In genomic region chr1:64715458-64715857, GRCm38 (mm10) we compare ENCODE assay signal across 20 mouse cellular contexts. TPM values are rescaled to one million over a fixed set of nuclear protein-coding genes. Genes with fewer than 3 reads are reported as not detected.
DNase-seq lines count a peak whose midpoint lies in the region; ATAC-seq and TF ChIP-seq lines count a peak whose summit lies in the region.
"Had no signal": no experiment of that assay in that cellular context is flagged by ENCODE, and none has a peak within 500 bp of the region (broad histone marks: within the 10 kb centered on the region; RNA-seq: fewer than 3 reads in every experiment).

No protein-coding gene starts in this region.

- H3K4me3 ChIP-seq in heart, embryonic 13.5 days: no peak overlapping the region
- no peak overlapping the region for H3K4me3 ChIP-seq in embryonic fibroblast, embryonic 13.5 days (ENCODE audit: insufficient read depth, low read length)
- no peak overlapping the region for H3K4me3 ChIP-seq in liver, embryonic 16.5 days (ENCODE audit: low read depth, low read length)
- no peak overlapping the region for H3K4me3 ChIP-seq in midbrain, embryonic 14.5 days (replicated peaks; ENCODE audit: low read depth, low read length)
- H3K4me3 ChIP-seq: hindbrain, embryonic 13.5 days; midbrain, embryonic 12.5 days had no signal

- DNase-seq in heart, adult 9 months (ENCODE audit: low spot score in 2 of 2): no peak
- peak; percentile 17 for DNase-seq in A20 (ENCODE audit: low read depth, low spot score)
- no peak for DNase-seq in midbrain, embryonic 14.5 days
- no peak for DNase-seq in spleen, postnatal 36 days (ENCODE audit: low spot score in 2 of 2)
- DNase-seq in embryo, embryonic 10 days (ENCODE audit: low spot score): no peak
- DNase-seq: cerebellum, postnatal 10 days; forebrain, postnatal 0 days; gastrocnemius, postnatal 25 days; heart, postnatal 10 days; kidney, adult 2 months; left cerebral cortex, postnatal 4 days; lung, embryonic 14.5 days; right cerebral cortex, adult 18-20 months; spleen, adult 18-20 months; thymus, adult 18-20 months had no signal

- no peak for TF ChIP-seq CTCF in embryonic fibroblast, embryonic 13.5 days (IDR thresholded peaks at IDR 0.05; ENCODE audit: borderline replicate concordance, insufficient read depth, low read length)

- TF ChIP-seq POLR2A in embryonic fibroblast, embryonic 13.5 days (IDR thresholded peaks at IDR 0.05; ENCODE audit: low read depth, low read length): no peak

- H3K4me1 ChIP-seq in heart, embryonic 13.5 days: peaks cover 35% of the 10 kb centered on the region
- peaks cover 20% of the 10 kb centered on the region for H3K4me1 ChIP-seq in embryonic fibroblast, embryonic 13.5 days (ENCODE audit: control insufficient read depth, insufficient read depth, low read length)
- peaks cover 5% of the 10 kb centered on the region for H3K4me1 ChIP-seq in liver, embryonic 16.5 days (ENCODE audit: control insufficient read depth, low read depth, low read length)
- H3K4me1 ChIP-seq in midbrain, embryonic 14.5 days (ENCODE audit: control insufficient read depth, insufficient read depth, low read length): no peaks in the 10 kb centered on the region
- H3K4me1 ChIP-seq: midbrain, embryonic 12.5 days had no signal

- 57% methylated on average over 2 of the region's 2 CpGs for WGBS in heart, embryonic 13.5 days
- WGBS in liver, embryonic 16.5 days (ENCODE audit: insufficient replicate concordance): 51% methylated on average over 2 of the region's 2 CpGs
- WGBS in midbrain, embryonic 14.5 days: 79% methylated on average over 2 of the region's 2 CpGs

- H3K4me2 ChIP-seq in heart, embryonic 13.5 days: no peak overlapping the region
- no peak overlapping the region for H3K4me2 ChIP-seq in liver, embryonic 16.5 days (ENCODE audit: low read depth, low read length)
- H3K4me2 ChIP-seq in midbrain, embryonic 14.5 days (ENCODE audit: low read length): no peak overlapping the region
- H3K4me2 ChIP-seq: hindbrain, embryonic 13.5 days; lung, embryonic 14.5 days; midbrain, embryonic 12.5 days had no signal

- H3K27ac ChIP-seq in heart, embryonic 13.5 days (replicated peaks): peak overlapping the region; percentile 65
- peak overlapping the region; percentile 47; the same call in 1 of the 2 replicates for H3K27ac ChIP-seq in embryonic fibroblast, embryonic 13.5 days (ENCODE audit: insufficient read depth, low read length)
- H3K27ac ChIP-seq in liver, embryonic 16.5 days (ENCODE audit: low read length): no peak overlapping the region
- no peak overlapping the region for H3K27ac ChIP-seq in midbrain, embryonic 14.5 days (replicated peaks; ENCODE audit: low read depth, low read length)
- H3K27ac ChIP-seq: hindbrain, embryonic 13.5 days; midbrain, embryonic 12.5 days had no signal

- H3K27me3 ChIP-seq in heart, embryonic 13.5 days (replicated peaks): no peaks in the 10 kb centered on the region
- H3K27me3 ChIP-seq in liver, embryonic 16.5 days (ENCODE audit: control insufficient read depth, insufficient read depth, low read depth, low read length): no peaks in the 10 kb centered on the region
- no peaks in the 10 kb centered on the region for H3K27me3 ChIP-seq in midbrain, embryonic 14.5 days (ENCODE audit: control insufficient read depth, insufficient read depth, low read length)
- H3K27me3 ChIP-seq: hindbrain, embryonic 13.5 days; midbrain, embryonic 12.5 days had no signal

- ATAC-seq in heart, embryonic 13.5 days (ENCODE audit: extremely low read depth, insufficient number of reproducible peaks, low FRiP score, low TSS enrichment): no peak
- ATAC-seq in liver, embryonic 16.5 days (ENCODE audit: low read depth): peak; percentile 48; the same call in 1 of the 2 replicates
- ATAC-seq in midbrain, embryonic 14.5 days (ENCODE audit: low FRiP score, low TSS enrichment): no peak
- ATAC-seq: forebrain, postnatal 0 days had no signal

- H3K9ac ChIP-seq in heart, embryonic 13.5 days: no peak overlapping the region
- no peak overlapping the region for H3K9ac ChIP-seq in liver, embryonic 16.5 days (ENCODE audit: low read depth, low read length)
- H3K9ac ChIP-seq in midbrain, embryonic 14.5 days (replicated peaks; ENCODE audit: low read length): no peak overlapping the region
- H3K9ac ChIP-seq: forebrain, postnatal 0 days; hindbrain, embryonic 13.5 days; lung, embryonic 14.5 days; midbrain, embryonic 12.5 days had no signal

- no peaks in the 10 kb centered on the region for H3K9me3 ChIP-seq in heart, embryonic 13.5 days
- H3K9me3 ChIP-seq in liver, embryonic 16.5 days (replicated peaks; ENCODE audit: control insufficient read depth, low read length): no peaks in the 10 kb centered on the region
- no peaks in the 10 kb centered on the region for H3K9me3 ChIP-seq in midbrain, embryonic 14.5 days (ENCODE audit: control insufficient read depth, low read length)
- H3K9me3 ChIP-seq: hindbrain, embryonic 13.5 days; midbrain, embryonic 12.5 days had no signal

- peaks cover 39% of the 10 kb centered on the region for H3K36me3 ChIP-seq in heart, embryonic 13.5 days
- H3K36me3 ChIP-seq in liver, embryonic 16.5 days (ENCODE audit: control insufficient read depth, insufficient read depth): no peaks in the 10 kb centered on the region
- H3K36me3 ChIP-seq in midbrain, embryonic 14.5 days (ENCODE audit: control insufficient read depth, insufficient read depth, low read length): peaks cover 30% of the 10 kb centered on the region

RNA-seq across cellular contexts. Expression of gene Fzd5, which starts 22.1 kb away (rescaled TPM):
- 1.1 TPM in 2 replicates for polyA plus RNA-seq in heart, embryonic 13.5 days (2015; fragmentation: Nextera tagmentation; extraction: Ambion mirVana)
- polyA plus RNA-seq in embryonic fibroblast, embryonic 13.5 days (2011; ENCODE audit: insufficient read length, low read depth, missing spikeins): 8.3 and 9.1 TPM in 2 replicates
- 1.9 and 2.2 TPM in 2 replicates for polyA plus RNA-seq in liver, embryonic 16.5 days (2015; fragmentation: Nextera tagmentation; extraction: Ambion mirVana)
- polyA plus RNA-seq in midbrain, embryonic 14.5 days (2014; fragmentation: Nextera tagmentation; extraction: Ambion mirVana): 0.16 and 0.30 TPM in 2 replicates

RNA-seq across cellular contexts. Expression of gene Ccnyl1, which starts 25.2 kb away (rescaled TPM):
- 2.9 and 3.9 TPM in 2 replicates for polyA plus RNA-seq in heart, embryonic 13.5 days (2015; fragmentation: Nextera tagmentation; extraction: Ambion mirVana)
- polyA plus RNA-seq in embryonic fibroblast, embryonic 13.5 days (2011; ENCODE audit: insufficient read length, low read depth, missing spikeins): 67.5 and 92.0 TPM in 2 replicates
- 0.61 and 0.84 TPM in 2 replicates for polyA plus RNA-seq in liver, embryonic 16.5 days (2015; fragmentation: Nextera tagmentation; extraction: Ambion mirVana)
- 6.1 and 9.4 TPM in 2 replicates for polyA plus RNA-seq in midbrain, embryonic 14.5 days (2014; fragmentation: Nextera tagmentation; extraction: Ambion mirVana)

Comparison
In these comparisons a context has a peak if more than half of its experiments do, and no peak if none do; other contexts are left out.
1. H3K27ac ChIP-seq: peak in heart, embryonic 13.5 days (single experiment) and embryonic fibroblast, embryonic 13.5 days (single experiment); none in liver, embryonic 16.5 days (single experiment) and midbrain, embryonic 14.5 days (single experiment).